Mouse (Mus musculus): Measurements from ENCODE around the gene Rpl9-ps6. TPM values are rescaled to one million over a fixed set of nuclear protein-coding genes. Genes with fewer than 3 reads are reported as not detected.
"Not testable (repeated sequence)": the region's sequence is repeated elsewhere in the genome, so short reads cannot be mapped to it uniquely, and the experiment has no call there.

Rpl9-ps6 gene
- polyA plus RNA-seq, 1 experiment from 2014 or later, result 73.3 TPM

- Histone ChIP-seq H3K9ac (ENCODE audit: low read length) (no peak overlapping the region), H3K27ac (replicated peaks in 1 of 2; ENCODE audit: control insufficient read depth in 1 of 2, insufficient read depth in 1 of 2, low read depth in 2 of 2, low read length in 2 of 2) (no peak overlapping the region), H3K4me3 (ENCODE audit: control insufficient read depth in 1 of 2, insufficient read depth in 1 of 2, low read depth in 1 of 2, low read length in 2 of 2) (no peak overlapping the region), H3K27me3 (ENCODE audit: control insufficient read depth, insufficient read depth, low read length) (no peaks in the 10 kb centered on the region), H3K4me1 (ENCODE audit: control insufficient read depth in 2 of 2, insufficient read depth in 2 of 2, low read length in 2 of 2) (no peaks in the 10 kb centered on the region), H3K9me3 (ENCODE audit: control insufficient read depth, low read length) (no peaks in the 10 kb centered on the region), H3K4me2 (ENCODE audit: low read length) (no peak overlapping the region), H3K36me3 (ENCODE audit: control insufficient read depth, insufficient read depth, low read length) (no peaks in the 10 kb centered on the region)
- ATAC-seq (ENCODE audit: insufficient number of reproducible peaks, insufficient read depth, low FRiP score, low read depth), result no peak
- 70% methylated on average over 4 of the region's 4 CpGs for WGBS
Observed at GRCm38 (mm10) chr19:32465228-32465627, 1.1 kb downstream of the Rpl9-ps6 start.

- Histone ChIP-seq H3K4me3 (ENCODE audit: control insufficient read depth in 1 of 2, insufficient read depth in 1 of 2, low read depth in 1 of 2, low read length in 2 of 2) (no peak overlapping the region), H3K27ac (replicated peaks in 1 of 2; ENCODE audit: control insufficient read depth in 1 of 2, insufficient read depth in 1 of 2, low read depth in 2 of 2, low read length in 2 of 2) (no peak overlapping the region), H3K9ac (ENCODE audit: low read length) (no peak overlapping the region), H3K27me3 (ENCODE audit: control insufficient read depth, insufficient read depth, low read length) (no peaks in the 10 kb centered on the region), H3K4me2 (ENCODE audit: low read length) (no peak overlapping the region), H3K36me3 (ENCODE audit: control insufficient read depth, insufficient read depth, low read length) (no peaks in the 10 kb centered on the region), H3K4me1 (ENCODE audit: control insufficient read depth in 2 of 2, insufficient read depth in 2 of 2, low read length in 2 of 2) (no peaks in the 10 kb centered on the region), H3K9me3 (ENCODE audit: control insufficient read depth, low read length) (0 out of 2 replicates have a peak, but pooled peaks cover 4% of the 10 kb centered on the region)
- no peak for ATAC-seq (ENCODE audit: insufficient number of reproducible peaks, insufficient read depth, low FRiP score, low read depth)
- 89% methylated on average over 6 of the region's 6 CpGs for WGBS
Observed at GRCm38 (mm10) chr19:32463037-32463436, 3.3 kb downstream of the Rpl9-ps6 start.

GRCm38 (mm10) chr19:32457631-32458030 lies 8.7 kb downstream of the Rpl9-ps6 start:
- 78% methylated on average over 8 of the region's 8 CpGs for WGBS
- H3K4me2 ChIP-seq (ENCODE audit: low read length); ATAC-seq (ENCODE audit: insufficient number of reproducible peaks, insufficient read depth, low FRiP score, low read depth): not testable (repeated sequence)

GRCm38 (mm10) chr19:32456744-32457143 lies 9.6 kb downstream of the Rpl9-ps6 start:
- H3K9me3 ChIP-seq (ENCODE audit: control insufficient read depth, low read length), result 0 out of 2 replicates have a peak, but pooled peaks cover 4% of the 10 kb centered on the region
- no peak overlapping the region for H3K27ac ChIP-seq (replicated peaks in 1 of 2; ENCODE audit: control insufficient read depth in 1 of 2, insufficient read depth in 1 of 2, low read depth in 2 of 2, low read length in 2 of 2)
- no peaks in the 10 kb centered on the region for H3K4me1 ChIP-seq (ENCODE audit: control insufficient read depth in 2 of 2, insufficient read depth in 2 of 2, low read length in 2 of 2)
- 70% methylated on average over 2 of the region's 2 CpGs for WGBS
- no peaks in the 10 kb centered on the region for H3K27me3 ChIP-seq (ENCODE audit: control insufficient read depth, insufficient read depth, low read length)
- no peak for ATAC-seq (ENCODE audit: insufficient number of reproducible peaks, insufficient read depth, low FRiP score, low read depth)
- no peak overlapping the region for H3K9ac ChIP-seq (ENCODE audit: low read length)
- no peak overlapping the region for H3K4me2 ChIP-seq (ENCODE audit: low read length)
- no peak overlapping the region for H3K4me3 ChIP-seq (ENCODE audit: control insufficient read depth in 1 of 2, insufficient read depth in 1 of 2, low read depth in 1 of 2, low read length in 2 of 2)
- H3K36me3 ChIP-seq (ENCODE audit: control insufficient read depth, insufficient read depth, low read length), result no peaks in the 10 kb centered on the region

More at GRCm38 (mm10) chr19:32457631-32458030, 8.7 kb downstream of the Rpl9-ps6 start:
- H3K27ac ChIP-seq (replicated peaks in 1 of 2; ENCODE audit: control insufficient read depth in 1 of 2, insufficient read depth in 1 of 2, low read depth in 2 of 2, low read length in 2 of 2); H3K9ac ChIP-seq (ENCODE audit: low read length); H3K4me3 ChIP-seq (ENCODE audit: control insufficient read depth in 1 of 2, insufficient read depth in 1 of 2, low read depth in 1 of 2, low read length in 2 of 2); H3K4me1 ChIP-seq (ENCODE audit: control insufficient read depth in 2 of 2, insufficient read depth in 2 of 2, low read length in 2 of 2); H3K9me3 ChIP-seq (ENCODE audit: control insufficient read depth, low read length); H3K36me3 ChIP-seq (ENCODE audit: control insufficient read depth, insufficient read depth, low read length); H3K27me3 ChIP-seq (ENCODE audit: control insufficient read depth, insufficient read depth, low read length): not testable (repeated sequence)

- H3K4me3 ChIP-seq (ENCODE audit: control insufficient read depth in 1 of 2, insufficient read depth in 1 of 2, low read depth in 1 of 2, low read length in 2 of 2), result no peak overlapping the region
- H3K9ac ChIP-seq (ENCODE audit: low read length), result no peak overlapping the region
- H3K4me1 ChIP-seq (ENCODE audit: control insufficient read depth in 2 of 2, insufficient read depth in 2 of 2, low read length in 2 of 2), result no peaks in the 10 kb centered on the region
- no peak overlapping the region for H3K4me2 ChIP-seq (ENCODE audit: low read length)
- H3K27ac ChIP-seq (replicated peaks in 1 of 2; ENCODE audit: control insufficient read depth in 1 of 2, insufficient read depth in 1 of 2, low read depth in 2 of 2, low read length in 2 of 2), result no peak overlapping the region
- ATAC-seq (ENCODE audit: insufficient number of reproducible peaks, insufficient read depth, low FRiP score, low read depth), result no peak
- no peaks in the 10 kb centered on the region for H3K36me3 ChIP-seq (ENCODE audit: control insufficient read depth, insufficient read depth, low read length)
- no peaks in the 10 kb centered on the region for H3K27me3 ChIP-seq (ENCODE audit: control insufficient read depth, insufficient read depth, low read length)
- WGBS, result 77% methylated on average over 4 of the region's 4 CpGs
- no peaks in the 10 kb centered on the region for H3K9me3 ChIP-seq (ENCODE audit: control insufficient read depth, low read length)
Observed at GRCm38 (mm10) chr19:32452231-32452630, 14.1 kb downstream of the Rpl9-ps6 start.

GRCm38 (mm10) chr19:32448931-32449330 lies 17.4 kb downstream of the Rpl9-ps6 start:
- Histone ChIP-seq H3K27me3 (ENCODE audit: control insufficient read depth, insufficient read depth, low read length) (no peaks in the 10 kb centered on the region), H3K4me3 (ENCODE audit: control insufficient read depth in 1 of 2, insufficient read depth in 1 of 2, low read depth in 1 of 2, low read length in 2 of 2) (no peak overlapping the region), H3K36me3 (ENCODE audit: control insufficient read depth, insufficient read depth, low read length) (no peaks in the 10 kb centered on the region), H3K9ac (ENCODE audit: low read length) (no peak overlapping the region), H3K4me1 (ENCODE audit: control insufficient read depth in 2 of 2, insufficient read depth in 2 of 2, low read length in 2 of 2) (no peaks in the 10 kb centered on the region), H3K9me3 (ENCODE audit: control insufficient read depth, low read length) (no peaks in the 10 kb centered on the region), H3K27ac (replicated peaks in 1 of 2; ENCODE audit: control insufficient read depth in 1 of 2, insufficient read depth in 1 of 2, low read depth in 2 of 2, low read length in 2 of 2) (no peak overlapping the region), H3K4me2 (ENCODE audit: low read length) (no peak overlapping the region)
- WGBS, result 93% methylated on average over 10 of the region's 10 CpGs
- ATAC-seq (ENCODE audit: insufficient number of reproducible peaks, insufficient read depth, low FRiP score, low read depth), result no peak

GRCm38 (mm10) chr19:32441568-32441967 lies 24.8 kb downstream of the Rpl9-ps6 start:
- 94% methylated on average over 10 of the region's 11 CpGs for WGBS
- peaks cover 6 to 8% of the 10 kb centered on the region in 2 experiments; a peak in 2 of 4 replicates for H3K4me1 ChIP-seq (ENCODE audit: control insufficient read depth in 2 of 2, insufficient read depth in 2 of 2, low read length in 2 of 2)
- H3K9me3 ChIP-seq (ENCODE audit: control insufficient read depth, low read length), result peaks cover 3% of the 10 kb centered on the region
- H3K4me3 ChIP-seq (ENCODE audit: control insufficient read depth in 1 of 2, insufficient read depth in 1 of 2, low read depth in 1 of 2, low read length in 2 of 2), result no peak overlapping the region
- no peak for ATAC-seq (ENCODE audit: insufficient number of reproducible peaks, insufficient read depth, low FRiP score, low read depth)
- H3K36me3 ChIP-seq (ENCODE audit: control insufficient read depth, insufficient read depth, low read length), result no peaks in the 10 kb centered on the region
- H3K9ac ChIP-seq (ENCODE audit: low read length), result no peak overlapping the region
- no peak overlapping the region for H3K4me2 ChIP-seq (ENCODE audit: low read length)
- no peaks in the 10 kb centered on the region for H3K27me3 ChIP-seq (ENCODE audit: control insufficient read depth, insufficient read depth, low read length)
- no peak overlapping the region for H3K27ac ChIP-seq (replicated peaks in 1 of 2; ENCODE audit: control insufficient read depth in 1 of 2, insufficient read depth in 1 of 2, low read depth in 2 of 2, low read length in 2 of 2)

- ATAC-seq (ENCODE audit: insufficient number of reproducible peaks, insufficient read depth, low FRiP score, low read depth), result no peak
- Histone ChIP-seq H3K27me3 (ENCODE audit: control insufficient read depth, insufficient read depth, low read length) (no peaks in the 10 kb centered on the region), H3K4me3 (ENCODE audit: control insufficient read depth in 1 of 2, insufficient read depth in 1 of 2, low read depth in 1 of 2, low read length in 2 of 2) (no peak overlapping the region), H3K9ac (ENCODE audit: low read length) (no peak overlapping the region), H3K4me2 (ENCODE audit: low read length) (no peak overlapping the region), H3K4me1 (ENCODE audit: control insufficient read depth in 2 of 2, insufficient read depth in 2 of 2, low read length in 2 of 2) (peaks cover 6 to 8% of the 10 kb centered on the region in 2 experiments; a peak in 2 of 4 replicates), H3K36me3 (ENCODE audit: control insufficient read depth, insufficient read depth, low read length) (no peaks in the 10 kb centered on the region), H3K9me3 (ENCODE audit: control insufficient read depth, low read length) (peaks cover 3% of the 10 kb centered on the region), H3K27ac (replicated peaks in 1 of 2; ENCODE audit: control insufficient read depth in 1 of 2, insufficient read depth in 1 of 2, low read depth in 2 of 2, low read length in 2 of 2) (no peak overlapping the region)
- 94% methylated on average over 2 of the region's 2 CpGs for WGBS
Observed at GRCm38 (mm10) chr19:32439356-32439755, 27.0 kb downstream of the Rpl9-ps6 start.

Measured in heart, embryonic 14.5 days (tissue).